Mouse (Mus musculus) gastrocnemius, postnatal 14 days (tissue): ENCODE data around the gene Smarca4. TPM values are rescaled to one million over a fixed set of nuclear protein-coding genes. Genes with fewer than 3 reads are reported as not detected.
"Not testable (repeated sequence)": the region's sequence is repeated elsewhere in the genome, so short reads cannot be mapped to it uniquely, and the experiment has no call there.

ENCODE experiments used
- DNase-seq: peaks from one replicate; pipeline ENCODE4 v3.0.0; 2021; ENCODE audit warnings: mixed read lengths
- intact Hi-C: fragments of 180-260 bp; cut with DNase I; formaldehyde crosslinking; loops from one replicate; pipeline ENCODE4 v1.15.1; 2025; ENCODE audit warnings: low total_unique reads
- long read RNA-seq, 2 experiments: library from polyadenylated mRNA; stranded (forward); transcript quantifications; one replicate each; pipeline ENCODE4 v2.0.0; 2021
- total RNA-seq, 2 experiments: library from RNA; stranded (reverse); gene quantifications; 2 replicates each; pipeline ENCODE4 v1.2.3; 2021

The Smarca4 gene
- total RNA-seq = 10 to 100 TPM; 42.5 to 49.8 TPM
- long read RNA-seq, experiment 1, full-length matches to known transcripts = 10 of 39 reads
- long read RNA-seq, experiment 1, partial matches to known transcripts = 24 of 39 reads
- long read RNA-seq, experiment 1, other reads (novel, unspliced or antisense) = 5 of 39 reads
- long read RNA-seq, experiment 2, full-length matches to known transcripts = 17 of 71 reads
- long read RNA-seq, experiment 2, partial matches to known transcripts = 40 of 71 reads
- long read RNA-seq, experiment 2, other reads (novel, unspliced or antisense) = 14 of 71 reads

GRCm38 (mm10) chr9:21615617-21616231 lies at the start of gene Smarca4:
Gene Smarca4 (plus strand): TSS chr9:21616169.
- DNase-seq = peak; percentile 99
- intact Hi-C loops = no loop called here

DNA sequence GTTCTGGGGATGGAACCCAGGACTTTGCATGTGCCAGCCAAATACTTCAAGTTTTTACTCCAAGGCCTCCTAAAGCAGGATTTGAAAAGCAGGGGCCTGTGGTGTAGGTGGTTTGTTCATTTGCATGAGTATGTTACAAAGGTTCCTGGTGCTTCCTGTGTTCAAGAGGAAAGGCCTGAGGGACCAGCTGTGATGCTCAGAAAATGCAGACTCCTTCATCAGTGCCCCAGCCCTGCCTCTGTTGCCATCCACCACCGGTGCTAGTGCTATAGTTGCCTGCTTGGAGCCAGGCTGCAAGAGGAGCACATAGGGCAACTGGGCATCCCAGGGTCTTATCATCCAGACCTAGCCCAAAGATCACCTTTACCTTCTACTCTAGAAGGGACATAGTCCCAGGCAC lies 49.4 kb upstream of the Smarca4 start:
- intact Hi-C loops = no loop called here
- no peak for DNase-seq

- intact Hi-C loops = no loop called here
- no peak for DNase-seq
These were observed 48.9 kb upstream of the Smarca4 start for GRCm38 (mm10) chr9:21567051-21567450.

DNA sequence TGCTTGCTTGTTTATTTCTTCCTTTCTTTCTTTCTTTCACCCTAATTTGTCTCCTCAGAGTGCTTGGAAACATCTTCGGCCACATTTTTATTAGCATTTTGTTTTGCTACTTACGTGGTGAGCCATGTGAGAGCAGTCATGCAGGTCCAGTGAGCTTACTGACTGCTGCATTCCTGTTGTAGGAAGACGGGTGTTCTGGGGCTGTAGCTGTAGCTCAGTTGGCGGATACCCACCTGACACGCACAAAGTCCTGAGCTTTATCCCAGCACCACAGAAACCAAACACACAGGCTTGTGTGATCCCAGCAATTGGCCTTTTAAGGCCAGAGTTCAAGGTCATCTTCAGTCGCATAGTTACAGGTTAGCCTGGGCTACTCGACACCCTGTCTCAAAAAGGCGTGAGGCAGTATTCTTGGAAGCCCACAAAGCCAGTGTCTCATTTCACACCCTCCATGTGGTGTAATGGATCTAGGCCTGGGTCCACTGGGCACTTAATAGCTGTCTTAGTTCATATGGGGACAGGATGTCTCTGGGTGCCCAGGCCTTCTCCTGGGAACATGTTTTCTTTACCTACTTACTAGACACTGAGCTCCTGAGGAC lies 47.2 kb upstream of the Smarca4 start:
- intact Hi-C loops = no loop called here
- DNase-seq = no peak

- no peak for DNase-seq
- intact Hi-C loops = no loop called here
These were observed 41.8 kb upstream of the Smarca4 start for GRCm38 (mm10) chr9:21574012-21574801.

GRCm38 (mm10) chr9:21575253-21575652 lies 40.7 kb upstream of the Smarca4 start:
- no peak for DNase-seq
- intact Hi-C loops = no loop called here

DNA sequence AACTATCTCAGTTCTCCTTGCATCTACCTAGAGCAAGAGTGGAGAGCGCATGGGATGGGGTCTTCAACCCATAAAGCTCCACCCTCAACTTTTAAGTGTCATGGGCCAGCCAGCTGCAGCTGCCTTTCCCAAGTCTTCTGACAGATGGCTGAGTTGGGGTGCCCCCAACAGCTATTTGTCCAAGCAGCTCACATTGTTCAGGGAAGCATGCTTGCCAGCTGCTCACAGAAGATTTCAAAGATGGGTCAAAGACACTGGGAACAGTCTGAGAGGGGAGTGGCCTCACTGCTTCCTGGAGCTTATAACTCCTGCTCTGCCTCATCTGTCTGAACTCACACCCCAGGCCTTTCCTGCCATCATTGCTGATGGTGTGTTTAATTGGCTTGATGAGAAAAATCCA lies 39.7 kb upstream of the Smarca4 start:
- DNase-seq = no peak
- intact Hi-C loops = no loop called here

DNA sequence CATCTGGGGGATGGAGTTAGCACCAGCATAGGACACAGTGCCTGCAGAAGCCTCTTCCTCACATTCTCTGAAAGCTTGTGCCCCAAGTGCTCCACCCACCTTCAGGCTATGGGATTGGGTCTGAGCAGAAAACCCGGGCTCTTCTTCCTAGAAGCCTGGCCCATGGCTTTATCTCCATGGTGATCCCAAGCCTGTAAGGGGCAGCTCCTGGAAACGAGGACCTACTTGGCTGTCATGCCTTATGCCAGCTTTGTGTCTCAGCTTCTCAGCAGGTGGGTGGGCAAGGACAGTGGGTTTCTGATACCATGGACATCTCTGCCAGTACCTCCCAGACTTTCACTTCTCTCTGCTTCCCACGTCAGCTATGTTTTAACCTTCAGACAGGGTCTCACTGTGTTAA lies 37.7 kb upstream of the Smarca4 start:
- DNase-seq = no peak
- intact Hi-C loops = no loop called here

GRCm38 (mm10) chr9:21585401-21585800 lies 30.6 kb upstream of the Smarca4 start:
- DNase-seq = no peak
- intact Hi-C loops = loop anchor here (5.0 kb wide), 1 partner anchor 38 kb away; the partner anchor contains the start of gene Carm1

- intact Hi-C loops = loop anchor here (5.0 kb wide), 1 partner anchor 41 kb away; the partner anchor contains the start of gene Carm1
- DNase-seq = no peak
These were observed 28.2 kb upstream of the Smarca4 start for GRCm38 (mm10) chr9:21587678-21588349.

DNA sequence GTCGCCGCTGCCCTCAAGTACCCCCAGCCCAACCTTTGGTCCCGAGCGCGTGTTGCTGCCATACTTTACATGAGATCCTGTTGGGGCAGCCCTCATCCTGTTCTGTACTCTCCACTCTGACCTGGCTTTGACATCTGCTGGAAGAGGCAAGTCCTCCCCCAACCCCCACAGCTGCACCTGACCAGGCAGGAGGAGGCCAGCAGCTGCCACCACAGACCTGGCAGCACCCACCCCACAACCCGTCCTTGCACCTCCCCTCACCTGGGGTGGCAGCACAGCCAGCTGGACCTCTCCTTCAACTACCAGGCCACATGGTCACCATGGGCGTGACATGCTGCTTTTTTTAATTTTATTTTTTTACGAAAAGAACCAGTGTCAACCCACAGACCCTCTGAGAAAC lies 27.6 kb upstream of the Smarca4 start:
- intact Hi-C loops = loop anchor here (5.0 kb wide), 1 partner anchor 41 kb away; the partner anchor contains the start of gene Carm1
- no peak for DNase-seq

- no peak for DNase-seq
- intact Hi-C loops = loop anchor here (5.0 kb wide), 1 partner anchor 42 kb away; the partner anchor contains the start of gene Carm1
These were observed 26.4 kb upstream of the Smarca4 start for GRCm38 (mm10) chr9:21589538-21589937.

DNA sequence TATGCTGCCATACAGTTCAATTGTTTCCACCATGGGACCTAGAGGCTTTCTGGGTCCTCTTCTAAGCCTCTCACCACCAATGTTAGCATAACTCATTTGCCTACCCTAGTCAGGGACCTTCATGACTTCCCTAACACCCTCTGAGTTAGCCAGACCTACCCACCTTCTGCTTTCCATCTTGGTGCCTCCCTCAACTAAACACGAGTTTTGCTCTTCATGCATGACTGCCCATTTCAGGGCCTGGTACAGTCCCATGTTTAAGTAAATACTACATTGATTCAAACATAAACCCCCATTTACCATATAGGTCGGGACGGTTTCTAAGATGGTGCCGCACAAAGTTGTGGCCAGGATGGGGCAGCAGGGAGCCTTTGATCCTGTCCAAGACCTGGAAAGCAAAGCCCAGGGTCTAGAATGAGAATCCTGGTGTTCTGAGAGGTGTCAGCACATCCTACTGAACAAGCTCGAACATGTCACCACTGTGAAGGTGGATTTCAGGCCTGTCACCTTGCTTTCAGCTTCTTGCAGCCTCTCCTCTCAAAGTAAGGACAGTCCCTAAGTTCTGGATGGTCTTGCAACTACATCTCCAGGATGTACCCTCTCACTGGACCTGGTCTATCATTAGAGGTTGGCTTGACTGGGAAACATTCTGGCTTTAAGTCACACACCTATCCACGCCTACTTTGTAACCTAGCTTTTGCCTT lies 24.7 kb upstream of the Smarca4 start:
- no peak for DNase-seq
- intact Hi-C loops = no loop called here

GRCm38 (mm10) chr9:21591831-21592702 lies 23.9 kb upstream of the Smarca4 start:
- DNase-seq = no peak
- intact Hi-C loops = no loop called here

- intact Hi-C loops = no loop called here
- DNase-seq = peak; percentile 84
These were observed 23.3 kb upstream of the Smarca4 start, which contains the start of the genes Timm29 and Yipf2 for GRCm38 (mm10) chr9:21592703-21593121. Gene Timm29 (plus strand): TSS chr9:21592722. Gene Yipf2 (minus strand): TSS chr9:21592828.

- intact Hi-C loops = no loop called here
- DNase-seq = peak; percentile 59
These were observed 22.7 kb upstream of the Smarca4 start for GRCm38 (mm10) chr9:21593122-21593721.

- intact Hi-C loops, DNase-seq: not testable (repeated sequence)
These were observed 21.6 kb upstream of the Smarca4 start for GRCm38 (mm10) chr9:21594350-21594749.
